Mouse (Mus musculus): ENCODE results near the gene Tulp1.
"Not testable (repeated sequence)": the region's sequence is repeated elsewhere in the genome, so short reads cannot be mapped to it uniquely, and the experiment has no call there.

Gene Tulp1

GRCm38 (mm10) chr17:28335267-28335666, 29.8 kb downstream of the Tulp1 start:
- peak in 1 of 2 experiments; percentile 1 for DNase-seq

GRCm38 (mm10) chr17:28332915-28333546, 32.0 kb downstream of the Tulp1 start:
- DNase-seq: peak in 1 of 2 experiments; percentile 61

GRCm38 (mm10) chr17:28332113-28332914, 32.7 kb downstream of the Tulp1 start:
- peak in 1 of 2 experiments; percentile 41 for DNase-seq

GRCm38 (mm10) chr17:28331241-28332112, 33.5 kb downstream of the Tulp1 start:
- peak in 1 of 2 experiments; percentile 36 for DNase-seq

GRCm38 (mm10) chr17:28330590-28330989, 34.4 kb downstream of the Tulp1 start:
- DNase-seq: not testable (repeated sequence)

- no peak for DNase-seq
These were observed 34.8 kb downstream of the Tulp1 start for GRCm38 (mm10) chr17:28330232-28330546.

GRCm38 (mm10) chr17:28329503-28330231, 35.4 kb downstream of the Tulp1 start:
- DNase-seq: peak in 1 of 2 experiments; percentile 31

GRCm38 (mm10) chr17:28328946-28329345, 36.1 kb downstream of the Tulp1 start:
- peak in 1 of 2 experiments; percentile 46 for DNase-seq

GRCm38 (mm10) chr17:28328366-28328928, 36.6 kb downstream of the Tulp1 start, which contains the start of gene Rpl10a:
Rpl10a (plus strand) TSS chr17:28328471.
- DNase-seq: peak; percentile 99

GRCm38 (mm10) chr17:28327673-28328325, 37.2 kb downstream of the Tulp1 start:
- no peak for DNase-seq

- no peak for DNase-seq
These were observed 38.1 kb downstream of the Tulp1 start for GRCm38 (mm10) chr17:28326951-28327350.

- no peak for DNase-seq
These were observed 39.3 kb downstream of the Tulp1 start for GRCm38 (mm10) chr17:28325751-28326150.

- not testable (repeated sequence) for DNase-seq
These were observed 40.6 kb downstream of the Tulp1 start for GRCm38 (mm10) chr17:28324416-28324815.

GRCm38 (mm10) chr17:28323786-28324185, 41.2 kb downstream of the Tulp1 start:
- DNase-seq: no peak

GRCm38 (mm10) chr17:28321700-28322099, 43.3 kb downstream of the Tulp1 start:
- no peak for DNase-seq

- DNase-seq: no peak
These were observed 47.3 kb downstream of the Tulp1 start for GRCm38 (mm10) chr17:28317725-28318124.

GRCm38 (mm10) chr17:28317091-28317490, 47.9 kb downstream of the Tulp1 start:
- DNase-seq: no peak

- DNase-seq: no peak
These were observed 48.5 kb downstream of the Tulp1 start for GRCm38 (mm10) chr17:28316476-28316875.

GRCm38 (mm10) chr17:28315611-28316160, 49.3 kb downstream of the Tulp1 start:
- DNase-seq: no peak

GRCm38 (mm10) chr17:28313880-28314225, 51.2 kb downstream of the Tulp1 start:
- peak in 1 of 2 experiments; percentile 33 for DNase-seq

GRCm38 (mm10) chr17:28313212-28313879, 51.7 kb downstream of the Tulp1 start, which contains the start of gene Fance:
Fance (plus strand) TSS chr17:28313519.
- DNase-seq: peak; percentile 98 to 99

All from kidney, postnatal 4 days (tissue).